ENCODE assay signal across 8 mouse cellular contexts in the genomic region with DNA sequence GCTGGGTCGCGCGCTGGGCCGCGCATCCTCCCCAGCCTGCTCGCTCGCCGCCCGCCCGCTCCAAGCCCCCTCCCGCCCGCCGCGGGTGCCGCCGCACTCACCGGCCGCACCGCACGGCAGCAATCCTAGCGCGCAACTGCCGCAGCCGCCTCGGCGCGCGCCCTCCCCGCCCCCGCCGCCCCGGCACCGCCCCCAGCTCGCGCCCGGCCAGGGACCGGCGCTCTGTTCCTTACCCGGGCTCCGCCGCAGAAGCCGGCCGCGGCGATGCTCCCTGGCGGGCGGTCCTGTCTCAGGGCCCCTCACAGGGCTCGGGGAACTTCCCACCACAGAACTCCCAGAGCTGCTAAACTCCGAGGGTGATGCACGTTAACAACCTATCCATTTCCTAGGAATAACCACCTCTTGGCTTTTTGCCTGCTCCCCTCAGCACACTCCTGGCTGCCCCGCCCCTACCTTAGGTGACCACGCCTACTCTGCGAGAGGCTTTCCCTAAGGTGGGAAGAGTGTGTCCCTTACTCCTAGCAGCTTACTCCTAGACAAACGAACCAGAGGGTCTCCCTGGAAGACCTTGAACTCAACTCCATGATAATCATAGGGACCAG. TPM values are rescaled to one million over a fixed set of nuclear protein-coding genes. Genes with fewer than 3 reads are reported as not detected.
DNase-seq lines count a peak whose midpoint lies in the region; ATAC-seq and TF ChIP-seq lines count a peak whose summit lies in the region.

No protein-coding gene starts in this region.

- no peaks in the 10 kb centered on the region for H3K9me3 ChIP-seq in embryonic facial prominence, embryonic 10.5 days
- no peaks in the 10 kb centered on the region for H3K9me3 ChIP-seq in limb, embryonic 14.5 days (ENCODE audit: control insufficient read depth, low read length)
- no peaks in the 10 kb centered on the region for H3K9me3 ChIP-seq in midbrain, embryonic 15.5 days

- no peaks in the 10 kb centered on the region for H3K27me3 ChIP-seq in embryonic facial prominence, embryonic 10.5 days (replicated peaks; ENCODE audit: low read depth, poor library complexity, severe bottlenecking)
- H3K27me3 ChIP-seq in limb, embryonic 14.5 days (ENCODE audit: control insufficient read depth, insufficient read depth, low read length) = no peaks in the 10 kb centered on the region
- H3K27me3 ChIP-seq in midbrain, embryonic 15.5 days (replicated peaks) = no peaks in the 10 kb centered on the region
- no peaks in the 10 kb centered on the region for H3K27me3 ChIP-seq in spleen, adult 2 months (ENCODE audit: control insufficient read depth, insufficient read depth, low read length)

- H3K4me2 ChIP-seq in limb, embryonic 14.5 days (replicated peaks; ENCODE audit: low read depth, low read length, severe bottlenecking) = peak overlapping the region; percentile 74
- H3K4me2 ChIP-seq in midbrain, embryonic 15.5 days = peak overlapping the region; percentile 68

- peak overlapping the region; percentile 82 for H3K4me3 ChIP-seq in embryonic facial prominence, embryonic 10.5 days
- peak overlapping the region; percentile 80 for H3K4me3 ChIP-seq in limb, embryonic 14.5 days (replicated peaks; ENCODE audit: low read length)
- peak overlapping the region; percentile 85 for H3K4me3 ChIP-seq in midbrain, embryonic 15.5 days
- H3K4me3 ChIP-seq in spleen, adult 2 months (ENCODE audit: extremely low read depth, insufficient read depth, insufficient read length) = peak overlapping the region; percentile 74

- TF ChIP-seq CTCF in spleen, adult 2 months (IDR thresholded peaks at IDR 0.05; ENCODE audit: extremely low read depth, insufficient read depth, insufficient read length, insufficient replicate concordance) = no peak

- no peaks in the 10 kb centered on the region for H3K36me3 ChIP-seq in embryonic facial prominence, embryonic 10.5 days (replicated peaks)
- H3K36me3 ChIP-seq in limb, embryonic 14.5 days (ENCODE audit: control insufficient read depth, insufficient read depth, low read length) = no peaks in the 10 kb centered on the region; the same call in 1 of the 2 replicates
- H3K36me3 ChIP-seq in midbrain, embryonic 15.5 days (replicated peaks) = no peaks in the 10 kb centered on the region
- no peaks in the 10 kb centered on the region for H3K36me3 ChIP-seq in spleen, adult 2 months (ENCODE audit: control insufficient read depth, insufficient read depth, low read length)

- H3K9ac ChIP-seq in limb, embryonic 14.5 days (ENCODE audit: low read depth, low read length, severe bottlenecking) = peak overlapping the region; percentile 94
- H3K9ac ChIP-seq in midbrain, embryonic 15.5 days = peak overlapping the region; percentile 90

- peak; percentile 88 for DNase-seq in 3T3-L1 (ENCODE audit: low read depth, low spot score)
- peak; percentile 89 for DNase-seq in adrenal gland, postnatal 14 days
- peak; percentile 90 for DNase-seq in embryonic facial prominence, embryonic 10.5 days (ENCODE audit: low spot score)
- peak; percentile 77 to 85 for DNase-seq in heart, adult 18-20 months
- DNase-seq in kidney, adult 11 months = peak; percentile 75
- DNase-seq in limb, embryonic 14.5 days (ENCODE audit: low spot score) = peak; percentile 79
- peak; percentile 42 to 76 for DNase-seq in spleen, adult 2 months (ENCODE audit: low read depth in 1 of 2, low spot score in 2 of 2)

- H3K27ac ChIP-seq in embryonic facial prominence, embryonic 10.5 days (replicated peaks) = peak overlapping the region; percentile 96
- peak overlapping the region; percentile 97 for H3K27ac ChIP-seq in limb, embryonic 14.5 days (replicated peaks; ENCODE audit: low read depth, low read length)
- H3K27ac ChIP-seq in midbrain, embryonic 15.5 days = peak overlapping the region; percentile 99
- peak overlapping the region; percentile 82 for H3K27ac ChIP-seq in spleen, adult 2 months (ENCODE audit: insufficient read depth, low read length)

- ATAC-seq in limb, embryonic 14.5 days (ENCODE audit: low FRiP score, low read depth) = peak; percentile 94
- peak; percentile 94 for ATAC-seq in midbrain, embryonic 15.5 days (replicated peaks)

- TF ChIP-seq POLR2A in limb, embryonic 14.5 days (IDR thresholded peaks at IDR 0.05; ENCODE audit: borderline replicate concordance, extremely low read depth, insufficient read depth, insufficient read length) = no peak
- no peak; the same call in 1 of the 2 replicates for TF ChIP-seq POLR2A in spleen, adult 2 months (IDR thresholded peaks at IDR 0.05; ENCODE audit: low read depth, low read length)

- WGBS in embryonic facial prominence, embryonic 10.5 days = under 1% methylated on average over 54 of the region's 54 CpGs
- 1% methylated on average over 9 of the region's 54 CpGs for WGBS in limb, embryonic 14.5 days
- under 1% methylated on average over 40 of the region's 54 CpGs for WGBS in midbrain, embryonic 15.5 days
- WGBS in spleen, adult 2 months = 1% methylated on average over 35 of the region's 54 CpGs

- peaks cover 42% of the 10 kb centered on the region for H3K4me1 ChIP-seq in embryonic facial prominence, embryonic 10.5 days
- H3K4me1 ChIP-seq in limb, embryonic 14.5 days (ENCODE audit: control insufficient read depth, insufficient read depth, low read length) = peaks cover 24% of the 10 kb centered on the region
- H3K4me1 ChIP-seq in midbrain, embryonic 15.5 days = peaks cover 28% of the 10 kb centered on the region
- H3K4me1 ChIP-seq in spleen, adult 2 months (ENCODE audit: control insufficient read depth, insufficient read depth, insufficient read length) = peaks cover 6% of the 10 kb centered on the region; the same call in 1 of the 2 replicates

RNA-seq across cellular contexts. Expression of a gene that starts 52.2 kb away (rescaled TPM):
- 7.5 and 9.6 TPM in 2 replicates for total RNA-seq in adrenal gland, postnatal 14 days (2021)
- polyA plus RNA-seq in embryonic facial prominence, embryonic 10.5 days (2016; fragmentation: Nextera tagmentation; extraction: Ambion mirVana) = 24.3 and 28.3 TPM in 2 replicates
- not detected for total RNA-seq in heart, adult 18-20 months (2021)
- polyA plus RNA-seq in limb, embryonic 14.5 days (2012; rRNA removed) = 1.2 and 1.3 TPM in 2 replicates
- polyA plus RNA-seq in limb, embryonic 14.5 days (2014; fragmentation: Nextera tagmentation; extraction: Ambion mirVana) = 0.40 and 0.48 TPM in 2 replicates
- 589 and 592 TPM in 2 replicates for polyA plus RNA-seq in midbrain, embryonic 15.5 days (2015; fragmentation: Nextera tagmentation; extraction: Ambion mirVana)
- polyA plus RNA-seq in spleen, adult 2 months (2012; rRNA removed) = 0.02 TPM in 1 of 2 replicates, not detected in the other

RNA-seq across cellular contexts. Expression of a gene that starts 52.7 kb away (rescaled TPM):
- 79.8 and 82.3 TPM in 2 replicates for total RNA-seq in adrenal gland, postnatal 14 days (2021)
- 73.7 and 74.1 TPM in 2 replicates for polyA plus RNA-seq in embryonic facial prominence, embryonic 10.5 days (2016; fragmentation: Nextera tagmentation; extraction: Ambion mirVana)
- total RNA-seq in heart, adult 18-20 months (2021) = 10 to 100 TPM; 63.6 to 64.0 TPM
- polyA plus RNA-seq in limb, embryonic 14.5 days (2012; rRNA removed) = 28.2 and 32.9 TPM in 2 replicates
- polyA plus RNA-seq in limb, embryonic 14.5 days (2014; fragmentation: Nextera tagmentation; extraction: Ambion mirVana) = 67.1 and 68.7 TPM in 2 replicates
- 87.7 and 90.5 TPM in 2 replicates for polyA plus RNA-seq in midbrain, embryonic 15.5 days (2015; fragmentation: Nextera tagmentation; extraction: Ambion mirVana)
- 10.2 and 11.1 TPM in 2 replicates for polyA plus RNA-seq in spleen, adult 2 months (2012; rRNA removed)

Comparison
In these comparisons a context has a peak if more than half of its experiments do, and no peak if none do; other contexts are left out.
1. Peak in every context shown above with its lines: DNase-seq, ATAC-seq, H3K4me3 ChIP-seq and H3K27ac ChIP-seq.
2. RNA of a gene that starts 52.2 kb away (polyA plus RNA-seq): 589 to 592 TPM in midbrain, embryonic 15.5 days; 24.3 to 28.3 TPM in embryonic facial prominence, embryonic 10.5 days, 0.40 to 1.3 TPM in limb, embryonic 14.5 days and 0.02 TPM in spleen, adult 2 months; every median in the first group is over 10 times any median in the second.